In genomic region chr2:74668370-74669229, GRCm38 (mm10) we compare ENCODE assay signal across 9 mouse cellular contexts. TPM values are rescaled to one million over a fixed set of nuclear protein-coding genes. Genes with fewer than 3 reads are reported as not detected.
A peak's percentile ranks its signal among the peaks of the same experiment; 100 is the strongest.
DNase-seq lines count a peak whose midpoint lies in the region; ATAC-seq and TF ChIP-seq lines count a peak whose summit lies in the region.
"Had no signal": no experiment of that assay in that cellular context is flagged by ENCODE, and none has a peak within 500 bp of the region (broad histone marks: within the 10 kb centered on the region; RNA-seq: fewer than 3 reads in every experiment).

No protein-coding gene starts in this region.

- no peak for TF ChIP-seq CTCF in heart, adult 2 months (IDR thresholded peaks at IDR 0.05)

- H3K4me1 ChIP-seq in heart, adult 2 months (ENCODE audit: control insufficient read depth, insufficient read depth, low read length): no peaks in the 10 kb centered on the region
- H3K4me1 ChIP-seq in hindbrain, embryonic 13.5 days (replicated peaks): peaks cover 12% of the 10 kb centered on the region
- peaks cover 19% of the 10 kb centered on the region for H3K4me1 ChIP-seq in midbrain, embryonic 10.5 days

- peak overlapping the region; percentile 43 for H3K4me2 ChIP-seq in hindbrain, embryonic 13.5 days

- WGBS in heart, adult 2 months: 1% methylated on average over 71 of the region's 74 CpGs
- WGBS in hindbrain, embryonic 13.5 days: 0% methylated on average over 64 of the region's 74 CpGs
- WGBS in midbrain, embryonic 10.5 days: under 1% methylated on average over 73 of the region's 74 CpGs

- ATAC-seq in hindbrain, embryonic 13.5 days (ENCODE audit: low FRiP score): no peak

- no peaks in the 10 kb centered on the region for H3K79me2 ChIP-seq in heart, adult 2 months (replicated peaks; ENCODE audit: control insufficient read depth, insufficient read depth, low read length)

- peak overlapping the region; percentile 36 for H3K4me3 ChIP-seq in heart, adult 2 months
- peak overlapping the region; percentile 25 for H3K4me3 ChIP-seq in hindbrain, embryonic 13.5 days
- peak overlapping the region; percentile 51 for H3K4me3 ChIP-seq in midbrain, embryonic 10.5 days

- H3K27me3 ChIP-seq in heart, adult 2 months (ENCODE audit: control insufficient read depth, insufficient read depth, low read length): peaks cover 24% of the 10 kb centered on the region
- peaks cover 99% of the 10 kb centered on the region for H3K27me3 ChIP-seq in hindbrain, embryonic 13.5 days
- H3K27me3 ChIP-seq in midbrain, embryonic 10.5 days (ENCODE audit: low read depth, poor library complexity, severe bottlenecking): peaks cover 100% of the 10 kb centered on the region

- no peak overlapping the region for H3K27ac ChIP-seq in heart, adult 2 months
- no peak overlapping the region for H3K27ac ChIP-seq in hindbrain, embryonic 13.5 days
- H3K27ac ChIP-seq in midbrain, embryonic 10.5 days (replicated peaks): no peak overlapping the region

- no peaks in the 10 kb centered on the region for H3K36me3 ChIP-seq in heart, adult 2 months (ENCODE audit: control insufficient read depth, insufficient read depth, low read length)
- no peaks in the 10 kb centered on the region for H3K36me3 ChIP-seq in hindbrain, embryonic 13.5 days
- H3K36me3 ChIP-seq in midbrain, embryonic 10.5 days: no peaks in the 10 kb centered on the region

- intact Hi-C loops in heart, adult 2 months (cut with DNase I): no loop called here
- intact Hi-C loops in heart, postnatal 36 days (cut with DNase I): no loop called here

- TF ChIP-seq POLR2A in heart, adult 2 months (IDR thresholded peaks at IDR 0.05; ENCODE audit: insufficient read depth, low read depth, low read length): no peak

- H3K9me3 ChIP-seq in hindbrain, embryonic 13.5 days: no peaks in the 10 kb centered on the region
- no peaks in the 10 kb centered on the region for H3K9me3 ChIP-seq in midbrain, embryonic 10.5 days (replicated peaks)

- peak in 1 of 2 experiments; percentile 53 for DNase-seq in heart, adult 2 months
- DNase-seq in heart, postnatal 36 days: no peak
- peak; percentile 71 for DNase-seq in ZHBTc4 (ENCODE audit: low read depth, low spot score)
- DNase-seq in midbrain, embryonic 10.5 days (ENCODE audit: low spot score): peak; percentile 74
- DNase-seq in spleen, postnatal 14 days (ENCODE audit: low spot score in 2 of 2): no peak
- DNase-seq in c-Kit-positive CD71-positive TER-119-positive erythroid progenitor cells, embryonic 14.5 days (ENCODE audit: low spot score): no peak
- no peak for DNase-seq in natural killer cell, adult 2 months (ENCODE audit: low spot score in 2 of 2)

- no peak overlapping the region for H3K9ac ChIP-seq in heart, adult 2 months (ENCODE audit: low read depth, low read length)
- H3K9ac ChIP-seq in hindbrain, embryonic 13.5 days: no peak overlapping the region

- TF ChIP-seq EP300 in heart, adult 2 months (IDR thresholded peaks at IDR 0.05; ENCODE audit: insufficient read depth, low read depth, low read length): no peak

RNA-seq across cellular contexts. Expression of gene Hoxd13, which starts 0.5 kb away (rescaled TPM):
- total RNA-seq in heart, adult 2 months (2021): not detected
- not detected in 2 replicates for polyA plus RNA-seq in heart, adult 2 months (2012; rRNA removed)
- not detected for total RNA-seq in heart, postnatal 36 days (2021)
- 0.16 TPM in 1 of 2 replicates, not detected in the other for polyA plus RNA-seq in hindbrain, embryonic 13.5 days (2015; fragmentation: Nextera tagmentation; extraction: Ambion mirVana)
- 0.05 TPM in 1 of 2 replicates, not detected in the other for polyA plus RNA-seq in midbrain, embryonic 10.5 days (2016; fragmentation: Nextera tagmentation; extraction: Ambion mirVana)
- polyA plus RNA-seq: C2C12 had no signal

RNA-seq across cellular contexts. Expression of gene Hoxd12, which starts 6.2 kb away (rescaled TPM):
- total RNA-seq in heart, adult 2 months (2021): not detected
- not detected in 2 replicates for polyA plus RNA-seq in heart, adult 2 months (2012; rRNA removed)
- not detected for total RNA-seq in heart, postnatal 36 days (2021)
- not detected in 2 replicates for polyA plus RNA-seq in hindbrain, embryonic 13.5 days (2015; fragmentation: Nextera tagmentation; extraction: Ambion mirVana)
- not detected in 2 replicates for polyA plus RNA-seq in midbrain, embryonic 10.5 days (2016; fragmentation: Nextera tagmentation; extraction: Ambion mirVana)
- polyA plus RNA-seq: C2C12 had no signal

RNA-seq across cellular contexts. Expression of gene Evx2, which starts 9.2 kb away (rescaled TPM):
- total RNA-seq in heart, adult 2 months (2021): not detected
- polyA plus RNA-seq in heart, adult 2 months (2012; rRNA removed): not detected in 2 replicates
- not detected for total RNA-seq in heart, postnatal 36 days (2021)
- 1.3 and 1.6 TPM in 2 replicates for polyA plus RNA-seq in hindbrain, embryonic 13.5 days (2015; fragmentation: Nextera tagmentation; extraction: Ambion mirVana)
- polyA plus RNA-seq in midbrain, embryonic 10.5 days (2016; fragmentation: Nextera tagmentation; extraction: Ambion mirVana): 0.17 and 0.50 TPM in 2 replicates
- polyA plus RNA-seq: C2C12 had no signal

RNA-seq across cellular contexts. Expression of gene Hoxd11, which starts 10.8 kb away (rescaled TPM):
- total RNA-seq in heart, adult 2 months (2021): not detected
- polyA plus RNA-seq in heart, adult 2 months (2012; rRNA removed): not detected in 2 replicates
- total RNA-seq in heart, postnatal 36 days (2021): not detected
- polyA plus RNA-seq in hindbrain, embryonic 13.5 days (2015; fragmentation: Nextera tagmentation; extraction: Ambion mirVana): not detected in 2 replicates
- not detected in 2 replicates for polyA plus RNA-seq in midbrain, embryonic 10.5 days (2016; fragmentation: Nextera tagmentation; extraction: Ambion mirVana)
- polyA plus RNA-seq: C2C12 had no signal

RNA-seq across cellular contexts. Expression of gene Hoxd10, which starts 23.1 kb away (rescaled TPM):
- total RNA-seq in heart, adult 2 months (2021): not detected
- polyA plus RNA-seq in heart, adult 2 months (2012; rRNA removed): 0.09 TPM in 1 of 2 replicates, not detected in the other
- total RNA-seq in heart, postnatal 36 days (2021): under 1 TPM in 1 of 2 experiments, not detected in 1; 0.22 TPM
- polyA plus RNA-seq in hindbrain, embryonic 13.5 days (2015; fragmentation: Nextera tagmentation; extraction: Ambion mirVana): not detected in 2 replicates
- polyA plus RNA-seq in midbrain, embryonic 10.5 days (2016; fragmentation: Nextera tagmentation; extraction: Ambion mirVana): not detected in 2 replicates
- polyA plus RNA-seq: C2C12 had no signal

Comparison
In these comparisons a context has a peak if more than half of its experiments do, and no peak if none do; other contexts are left out.
1. DNase-seq: peak in ZHBTc4 (single experiment) and midbrain, embryonic 10.5 days (single experiment); none in heart, postnatal 36 days (0 of 2), spleen, postnatal 14 days (0 of 2), c-Kit-positive CD71-positive TER-119-positive erythroid progenitor cells, embryonic 14.5 days (single experiment) and natural killer cell, adult 2 months (0 of 2).
2. Peak in every context shown above with its lines, with median percentiles within 50 percentile points of each other: H3K4me3 ChIP-seq.